Mouse (Mus musculus) CH12.LX (cell line): ENCODE data around the gene Pex19. TPM values are rescaled to one million over a fixed set of nuclear protein-coding genes. Genes with fewer than 3 reads are reported as not detected.

Experiments
- DNase-seq: peaks from one replicate; pipeline ENCODE4 v3.0.0-alpha.2; 2013; ENCODE audit errors: extremely low read depth
- H3K27ac ChIP-seq: 2 replicates; pipeline ENCODE4 v1.5.1; 2012; ENCODE audit warnings: low read depth, mild to moderate bottlenecking, control low read depth, moderate library complexity; ENCODE audit not compliant: insufficient read depth
- H3K27me3 ChIP-seq: replicated peaks from 2 replicates; pipeline ENCODE3; 2012; ENCODE audit warnings: inconsistent platforms
- H3K36me3 ChIP-seq, 2 experiments: replicated peaks in 1 of 2; 2 replicates each; pipeline versions ENCODE3 to v1.6.1; 2012; ENCODE audit warnings: inconsistent platforms in 1 of 2, low read length in 1 of 2, mild to moderate bottlenecking in 1 of 2, mixed read lengths in 1 of 2, moderate library complexity in 1 of 2; ENCODE audit not compliant: control insufficient read depth in 1 of 2, insufficient read depth in 1 of 2
- H3K4me1 ChIP-seq, 2 experiments: 2 replicates each; pipeline ENCODE4 v1.6.1; 2012; ENCODE audit warnings: inconsistent platforms in 1 of 2, moderate library complexity in 1 of 2; ENCODE audit not compliant: insufficient read depth in 2 of 2, control insufficient read depth in 1 of 2
- H3K4me2 ChIP-seq: 2 replicates; pipeline ENCODE4 v1.6.1; 2012; ENCODE audit warnings: low read depth, mild to moderate bottlenecking, control low read depth; ENCODE audit not compliant: poor library complexity, insufficient read depth, severe bottlenecking
- H3K4me3 ChIP-seq, 3 experiments: fragments of 150-350 bp in 1 of 3; sonication (generic) in 1 of 3; replicated peaks in 1 of 3; 2 replicates each; pipeline versions ENCODE3 to v1.5.1; 2011 to 2012; ENCODE audit warnings: low read depth in 2 of 3, low read length in 2 of 3, mild to moderate bottlenecking in 2 of 3, moderate library complexity in 2 of 3, control low read depth in 1 of 3, improper control_type of control experiment in 1 of 3, inconsistent platforms in 1 of 3, mixed read lengths in 1 of 3; ENCODE audit not compliant: poor library complexity in 1 of 3
- H3K79me2 ChIP-seq: replicated peaks from 2 replicates; pipeline ENCODE4 v1.6.1; 2012; ENCODE audit warnings: mild to moderate bottlenecking, moderate library complexity; ENCODE audit not compliant: control insufficient read depth, poor library complexity, insufficient read depth, severe bottlenecking; ENCODE audit errors: extremely low read depth
- H3K9ac ChIP-seq: 2 replicates; pipeline ENCODE4 v1.6.1; 2012; ENCODE audit warnings: low read depth, mild to moderate bottlenecking, control low read depth, moderate library complexity; ENCODE audit not compliant: insufficient read depth
- H3K9me3 ChIP-seq: replicated peaks from 2 replicates; pipeline ENCODE3; 2012; ENCODE audit warnings: low read length, inconsistent platforms, mixed read lengths
- BHLHE40 ChIP-seq: IDR thresholded peaks from 2 replicates; pipeline ENCODE4 v1.6.1; 2011; ENCODE audit warnings: mild to moderate bottlenecking, low read depth, low read length, improper control_type of control experiment
- CHD2 ChIP-seq: IDR thresholded peaks from 2 replicates; pipeline ENCODE4 v1.6.1; 2011; ENCODE audit warnings: low read length, improper control_type of control experiment
- CTCF ChIP-seq, 2 experiments: IDR thresholded peaks in 1 of 2; conservative IDR thresholded peaks in 1 of 2; 2 replicates each; pipeline ENCODE4 v1.5.1; 2011 to 2012; ENCODE audit warnings: low read depth in 2 of 2, low read length in 2 of 2, improper control_type of control experiment in 1 of 2, inconsistent platforms in 1 of 2, mild to moderate bottlenecking in 1 of 2, moderate library complexity in 1 of 2
- E2F4 ChIP-seq: IDR thresholded peaks from 2 replicates; pipeline ENCODE4 v1.6.1; 2011; ENCODE audit warnings: low read depth, low read length, improper control_type of control experiment; ENCODE audit not compliant: insufficient replicate concordance
- ELF1 ChIP-seq: IDR thresholded peaks from 2 replicates; pipeline ENCODE4 v1.6.1; 2014; ENCODE audit warnings: low read depth, mild to moderate bottlenecking, inconsistent platforms, low read length, improper control_type of control experiment
- GABPA ChIP-seq: IDR thresholded peaks from 2 replicates; pipeline ENCODE4 v1.6.1; 2012; ENCODE audit warnings: low read depth, low read length, improper control_type of control experiment, inconsistent platforms; ENCODE audit not compliant: insufficient replicate concordance
- IRF4 ChIP-seq: IDR thresholded peaks from 2 replicates; pipeline ENCODE4 v1.6.1; 2014; ENCODE audit warnings: low read depth, mild to moderate bottlenecking, inconsistent platforms, low read length, improper control_type of control experiment
- JUND ChIP-seq: conservative IDR thresholded peaks from 2 replicates; pipeline ENCODE4 v1.6.1; 2011; ENCODE audit warnings: low read depth, low read length, improper control_type of control experiment
- KAT2A ChIP-seq: IDR thresholded peaks from 2 replicates; pipeline ENCODE4 v1.6.1; 2012; ENCODE audit warnings: low read length, improper control_type of control experiment, inconsistent platforms; ENCODE audit not compliant: insufficient replicate concordance
- MAFK ChIP-seq: IDR thresholded peaks from 2 replicates; pipeline ENCODE4 v1.6.1; 2011; ENCODE audit warnings: low read length, improper control_type of control experiment; ENCODE audit not compliant: insufficient replicate concordance
- MAX ChIP-seq: IDR thresholded peaks from 2 replicates; pipeline ENCODE4 v1.6.1; 2011; ENCODE audit warnings: low read length, improper control_type of control experiment
- NELFE ChIP-seq: IDR thresholded peaks from 2 replicates; pipeline ENCODE4 v1.6.1; 2011; ENCODE audit warnings: low read depth, low read length, improper control_type of control experiment
- NRF1 ChIP-seq: IDR thresholded peaks from 2 replicates; pipeline ENCODE4 v1.6.1; 2014; ENCODE audit warnings: low read depth, mild to moderate bottlenecking, inconsistent platforms, low read length, improper control_type of control experiment, moderate library complexity
- RAD21 ChIP-seq: IDR thresholded peaks from 2 replicates; pipeline ENCODE4 v1.6.1; 2011; ENCODE audit warnings: low read depth, mild to moderate bottlenecking, low read length, improper control_type of control experiment, moderate library complexity
- SMC3 ChIP-seq: IDR thresholded peaks from 2 replicates; pipeline ENCODE4 v1.6.1; 2011; ENCODE audit warnings: low read depth, low read length, improper control_type of control experiment
- TCF12 ChIP-seq: IDR thresholded peaks from 2 replicates; pipeline ENCODE4 v1.6.1; 2014; ENCODE audit warnings: low read depth, mild to moderate bottlenecking, inconsistent platforms, low read length, improper control_type of control experiment
- USF2 ChIP-seq: conservative IDR thresholded peaks from 2 replicates; pipeline ENCODE4 v1.6.1; 2011; ENCODE audit warnings: low read depth, low read length, improper control_type of control experiment
- ZC3H11A ChIP-seq: IDR thresholded peaks from 2 replicates; pipeline ENCODE4 v1.6.1; 2012; ENCODE audit warnings: low read depth, mild to moderate bottlenecking, inconsistent platforms, low read length, improper control_type of control experiment
- dilution Hi-C: fragments of 300-500 bp; cut with MboI; formaldehyde crosslinking; loops from 2 replicates; pipeline ENCODE4 v1.14.3; 2020; ENCODE audit warnings: low sequenced_read_pairs; ENCODE audit not compliant: extremely low pct_unique_long_range_greater_than_20kb, extremely low pct_ligation_motif_present
- in situ Hi-C: fragments of 300-500 bp; cut with MboI; formaldehyde crosslinking; loops from 3 replicates; pipeline ENCODE4 v1.14.3; 2019; ENCODE audit warnings: low sequenced_read_pairs, low pct_ligation_motif_present, low pct_unique_long_range_greater_than_20kb, mixed read lengths
- polyA plus RNA-seq: library from polyadenylated mRNA; unstranded; fragments of >175 nt; gene quantifications from 2 replicates; pipeline ENCODE4 v1.2.1, GENCODE M21; 2012; ENCODE audit warnings: low read depth; ENCODE audit not compliant: insufficient read length
- total RNA-seq, 2 experiments: library from RNA; depleted of rRNA; stranded (reverse); fragments of 300-350 nt in 1 of 2; fragments of >200 nt in 1 of 2; gene quantifications; 2 replicates each; pipeline ENCODE4 v1.2.3; 2012 to 2014

Pex19 gene
- total and polyA plus RNA-seq, 3 experiments: 43.5 to 58.2 (median 53.6) TPM

DNA sequence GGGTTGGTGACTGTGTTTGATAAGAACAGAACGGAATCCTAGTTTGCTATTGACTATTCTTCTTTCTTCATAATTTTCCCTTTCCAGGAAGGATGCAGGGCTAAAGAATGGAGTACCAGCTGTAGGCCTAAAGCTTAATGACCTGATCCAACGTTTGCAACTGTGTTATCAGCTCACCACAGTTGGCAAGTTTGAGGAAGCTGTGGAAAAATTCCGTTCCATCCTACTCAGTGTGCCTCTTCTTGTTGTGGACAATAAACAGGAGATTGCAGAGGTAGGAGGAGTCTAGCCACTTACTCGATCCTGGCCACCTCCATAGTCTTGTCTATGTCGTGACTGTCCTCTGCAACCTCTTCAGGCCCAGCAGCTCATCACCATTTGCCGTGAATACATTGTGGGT is 7.5 kb upstream of the Pex19 start:
- Histone ChIP-seq H3K79me2 (no peaks in the 10 kb centered on the region), H3K36me3 (peaks cover 75 to 97% of the 10 kb centered on the region in 2 experiments), H3K27ac (no peak overlapping the region), H3K9me3 (no peaks in the 10 kb centered on the region), H3K4me2 (no peak overlapping the region)
- no peak for DNase-seq
- in situ Hi-C loops (no loop called here), dilution Hi-C loops (no loop called here)
- TF ChIP-seq IRF4 (no peak), MAX (no peak), SMC3 (no peak), CHD2 (no peak), GABPA (no peak), MAFK (no peak), NELFE (no peak), ZC3H11A (no peak), E2F4 (no peak), JUND (no peak), USF2 (no peak), RAD21 (no peak), CTCF (conservative IDR thresholded peaks at IDR 0.05 in 1 of 2, IDR thresholded peaks at IDR 0.05 in 1 of 2; ENCODE audit: low read depth in 2 of 2, low read length in 2 of 2) (no peak), NRF1 (no peak), BHLHE40 (no peak), KAT2A (no peak)
- TF ChIP-seq, all 38 proteins: peak for 0
- Histone ChIP-seq H3K4me1 (no peaks in the 10 kb centered on the region), H3K27me3 (no peaks in the 10 kb centered on the region), H3K9ac (no peak overlapping the region), H3K4me3 (no peak overlapping the region)

DNA sequence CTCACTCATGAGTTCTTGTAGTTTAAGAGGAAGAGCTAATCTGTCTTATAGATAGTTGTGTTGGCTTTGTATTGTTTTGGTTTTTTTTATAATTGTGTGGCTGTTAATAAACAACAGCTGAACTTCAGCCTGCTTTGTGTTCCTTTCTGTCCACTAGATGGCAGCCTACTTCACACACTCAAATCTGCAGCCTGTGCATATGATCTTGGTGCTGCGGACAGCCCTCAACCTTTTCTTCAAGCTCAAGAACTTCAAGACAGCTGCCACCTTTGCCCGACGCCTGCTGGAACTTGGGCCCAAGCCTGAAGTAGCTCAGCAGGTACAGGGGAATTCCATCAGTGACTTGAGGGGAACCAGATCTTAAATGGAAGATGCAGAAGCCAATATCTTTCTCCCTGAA is 6.8 kb upstream of the Pex19 start:
- Histone ChIP-seq H3K9ac (no peak overlapping the region), H3K4me2 (no peak overlapping the region), H3K36me3 (peaks cover 69 to 93% of the 10 kb centered on the region in 2 experiments), H3K4me1 (no peaks in the 10 kb centered on the region), H3K27me3 (no peaks in the 10 kb centered on the region), H3K9me3 (no peaks in the 10 kb centered on the region), H3K79me2 (no peaks in the 10 kb centered on the region), H3K4me3 (no peak overlapping the region), H3K27ac (no peak overlapping the region)
- peak; percentile 53 for DNase-seq
- dilution Hi-C loops: no loop called here
- TF ChIP-seq SMC3 (peak; percentile 76), RAD21 (peak; percentile 59), CTCF (conservative IDR thresholded peaks at IDR 0.05 in 1 of 2, IDR thresholded peaks at IDR 0.05 in 1 of 2; ENCODE audit: low read depth in 2 of 2, low read length in 2 of 2) (peak; percentile 33 to 83; a peak in 3 of 4 replicates), ELF1 (no peak), TCF12 (no peak)
- in situ Hi-C loops: no loop called here
